Mouse (Mus musculus): ENCODE data around the gene Wdr89. TPM values are rescaled to one million over a fixed set of nuclear protein-coding genes. Genes with fewer than 3 reads are reported as not detected.

The Wdr89 gene
- total and polyA plus RNA-seq, 3 experiments: 10.2 to 33.0 (median 27.6) TPM

DNA sequence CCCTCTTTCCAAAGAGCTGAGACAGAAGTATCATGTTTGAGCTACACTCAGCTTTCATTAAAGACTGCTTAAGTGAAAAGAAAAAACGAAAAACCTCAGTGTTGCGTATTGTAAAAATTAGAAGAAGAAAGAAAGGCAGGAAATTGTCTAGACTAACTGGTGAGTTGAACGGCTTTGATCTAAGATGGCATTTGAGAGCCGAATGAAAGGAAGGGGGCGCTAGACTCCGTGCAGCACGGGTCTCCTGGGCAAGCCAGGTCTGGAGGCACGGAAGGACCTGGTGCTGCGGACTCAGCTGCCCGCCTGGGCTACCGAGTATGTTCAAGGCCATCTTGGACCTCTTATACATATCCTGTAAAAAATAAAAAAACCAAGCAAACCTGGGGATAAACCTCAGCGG is 21.1 kb downstream of the Wdr89 start:
- TF ChIP-seq CHD1 (IDR thresholded peaks at IDR 0.05; ENCODE audit: low read depth, low read length) (no peak), ETS1 (conservative IDR thresholded peaks at IDR 0.05; ENCODE audit: low read depth, low read length) (no peak), CTCF (conservative IDR thresholded peaks at IDR 0.05 in 1 of 2, IDR thresholded peaks at IDR 0.05 in 1 of 2; ENCODE audit: low read depth in 2 of 2, low read length in 2 of 2) (peak in 1 of 2 experiments; percentile 21; a peak in 1 of 4 replicates), USF2 (conservative IDR thresholded peaks at IDR 0.05; ENCODE audit: low read depth, low read length) (no peak), MYC (IDR thresholded peaks at IDR 0.05; ENCODE audit: low read depth, low read length) (no peak), MXI1 (IDR thresholded peaks at IDR 0.05; ENCODE audit: low read depth, low read length) (no peak), ZNF384 (IDR thresholded peaks at IDR 0.05; ENCODE audit: low read depth, low read length) (no peak)
- no peak overlapping the region for H3K4me3 ChIP-seq (replicated peaks in 1 of 3; ENCODE audit: low read depth in 2 of 3, low read length in 2 of 3, poor library complexity in 1 of 3)
- in situ Hi-C loops (cut with MboI; ENCODE audit: low pct_ligation_motif_present, low pct_unique_long_range_greater_than_20kb, low sequenced_read_pairs) (no loop called here), dilution Hi-C loops (cut with MboI; ENCODE audit: extremely low pct_ligation_motif_present, extremely low pct_unique_long_range_greater_than_20kb, low sequenced_read_pairs) (no loop called here)
- no peak for DNase-seq (ENCODE audit: extremely low read depth)
- H3K9ac ChIP-seq (ENCODE audit: insufficient read depth, low read depth): no peak overlapping the region
- H3K4me1 ChIP-seq (ENCODE audit: control insufficient read depth in 1 of 2, insufficient read depth in 2 of 2): peaks cover 0 to 4% of the 10 kb centered on the region in 2 experiments; a peak in 1 of 4 replicates
- H3K9me3 ChIP-seq (replicated peaks; ENCODE audit: low read length): no peaks in the 10 kb centered on the region
- H3K27ac ChIP-seq (ENCODE audit: insufficient read depth, low read depth): no peak overlapping the region
- H3K36me3 ChIP-seq (replicated peaks in 1 of 2; ENCODE audit: control insufficient read depth in 1 of 2, insufficient read depth in 1 of 2, low read length in 1 of 2): peaks cover 0 to 48% of the 10 kb centered on the region in 2 experiments
- no peak overlapping the region for H3K4me2 ChIP-seq (ENCODE audit: insufficient read depth, low read depth, poor library complexity, severe bottlenecking)
- no peaks in the 10 kb centered on the region for H3K79me2 ChIP-seq (replicated peaks; ENCODE audit: control insufficient read depth, extremely low read depth, insufficient read depth, poor library complexity, severe bottlenecking)
- H3K27me3 ChIP-seq (replicated peaks): no peaks in the 10 kb centered on the region

- Histone ChIP-seq H3K27me3 (replicated peaks) (no peaks in the 10 kb centered on the region), H3K4me3 (replicated peaks in 1 of 3; ENCODE audit: low read depth in 2 of 3, low read length in 2 of 3, poor library complexity in 1 of 3) (no peak overlapping the region), H3K36me3 (replicated peaks in 1 of 2; ENCODE audit: control insufficient read depth in 1 of 2, insufficient read depth in 1 of 2, low read length in 1 of 2) (peaks cover 0 to 49% of the 10 kb centered on the region in 2 experiments), H3K4me2 (ENCODE audit: insufficient read depth, low read depth, poor library complexity, severe bottlenecking) (no peak overlapping the region), H3K9me3 (replicated peaks; ENCODE audit: low read length) (no peaks in the 10 kb centered on the region), H3K79me2 (replicated peaks; ENCODE audit: control insufficient read depth, extremely low read depth, insufficient read depth, poor library complexity, severe bottlenecking) (no peaks in the 10 kb centered on the region), H3K9ac (ENCODE audit: insufficient read depth, low read depth) (no peak overlapping the region), H3K27ac (ENCODE audit: insufficient read depth, low read depth) (no peak overlapping the region), H3K4me1 (ENCODE audit: control insufficient read depth in 1 of 2, insufficient read depth in 2 of 2) (peaks cover 0 to 4% of the 10 kb centered on the region in 2 experiments; a peak in 1 of 4 replicates)
- TF ChIP-seq NRF1 (IDR thresholded peaks at IDR 0.05; ENCODE audit: low read depth, low read length) (no peak), RAD21 (IDR thresholded peaks at IDR 0.05; ENCODE audit: low read depth, low read length) (peak; percentile 14), CTCF (conservative IDR thresholded peaks at IDR 0.05 in 1 of 2, IDR thresholded peaks at IDR 0.05 in 1 of 2; ENCODE audit: low read depth in 2 of 2, low read length in 2 of 2) (peak in 1 of 2 experiments; percentile 24; a peak in 1 of 4 replicates)
- dilution Hi-C loops (cut with MboI; ENCODE audit: extremely low pct_ligation_motif_present, extremely low pct_unique_long_range_greater_than_20kb, low sequenced_read_pairs): no loop called here
- in situ Hi-C loops (cut with MboI; ENCODE audit: low pct_ligation_motif_present, low pct_unique_long_range_greater_than_20kb, low sequenced_read_pairs): no loop called here
- DNase-seq (ENCODE audit: extremely low read depth): no peak
Measured at GRCm38 (mm10) chr12:75647663-75648062, 21.7 kb downstream of the Wdr89 start.

DNA sequence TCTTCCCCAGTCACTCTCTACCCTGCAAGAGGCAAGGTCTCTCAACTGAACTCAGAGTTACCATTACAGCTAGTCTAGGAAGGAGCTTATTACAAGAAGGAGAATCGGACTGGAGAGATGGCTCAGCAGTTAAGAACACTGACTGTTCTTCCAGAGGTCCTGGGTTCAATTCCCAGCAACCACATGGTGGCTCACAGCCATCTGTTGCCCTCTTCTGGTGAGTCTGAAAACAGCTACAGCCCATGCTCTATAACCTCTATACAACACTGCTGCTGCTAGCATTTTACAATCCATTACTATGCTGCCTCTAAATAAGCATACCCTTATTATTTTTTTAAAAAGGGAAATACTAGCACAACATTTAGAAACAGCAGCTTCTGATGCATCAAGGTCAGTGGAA is 23.6 kb downstream of the Wdr89 start:
- DNase-seq (ENCODE audit: extremely low read depth): no peak
- dilution Hi-C loops (cut with MboI; ENCODE audit: extremely low pct_ligation_motif_present, extremely low pct_unique_long_range_greater_than_20kb, low sequenced_read_pairs) (no loop called here), in situ Hi-C loops (cut with MboI; ENCODE audit: low pct_ligation_motif_present, low pct_unique_long_range_greater_than_20kb, low sequenced_read_pairs) (no loop called here)
- Histone ChIP-seq H3K9ac (ENCODE audit: insufficient read depth, low read depth) (no peak overlapping the region), H3K36me3 (replicated peaks in 1 of 2; ENCODE audit: control insufficient read depth in 1 of 2, insufficient read depth in 1 of 2, low read length in 1 of 2) (peaks cover 0 to 46% of the 10 kb centered on the region in 2 experiments), H3K4me2 (ENCODE audit: insufficient read depth, low read depth, poor library complexity, severe bottlenecking) (no peak overlapping the region), H3K79me2 (replicated peaks; ENCODE audit: control insufficient read depth, extremely low read depth, insufficient read depth, poor library complexity, severe bottlenecking) (no peaks in the 10 kb centered on the region), H3K27ac (ENCODE audit: insufficient read depth, low read depth) (no peak overlapping the region), H3K27me3 (replicated peaks) (no peaks in the 10 kb centered on the region), H3K9me3 (replicated peaks; ENCODE audit: low read length) (no peaks in the 10 kb centered on the region), H3K4me1 (ENCODE audit: control insufficient read depth in 1 of 2, insufficient read depth in 2 of 2) (peaks cover 0 to 4% of the 10 kb centered on the region in 2 experiments; a peak in 1 of 4 replicates), H3K4me3 (replicated peaks in 1 of 3; ENCODE audit: low read depth in 2 of 3, low read length in 2 of 3, poor library complexity in 1 of 3) (no peak overlapping the region)
- peak; percentile 43 for TF ChIP-seq SMC3 (IDR thresholded peaks at IDR 0.05; ENCODE audit: low read depth, low read length)
- peak; percentile 40; the same call in 1 of the 2 replicates for TF ChIP-seq MAX (IDR thresholded peaks at IDR 0.05; ENCODE audit: low read length)
- 0 out of 2 replicates have a peak, but pooled peaks have one; percentile 39 for TF ChIP-seq MYC (IDR thresholded peaks at IDR 0.05; ENCODE audit: low read depth, low read length)
- peak; percentile 17 to 57; a peak in 2 of 4 replicates for TF ChIP-seq CTCF (conservative IDR thresholded peaks at IDR 0.05 in 1 of 2, IDR thresholded peaks at IDR 0.05 in 1 of 2; ENCODE audit: low read depth in 2 of 2, low read length in 2 of 2)
- TF ChIP-seq RAD21 (IDR thresholded peaks at IDR 0.05; ENCODE audit: low read depth, low read length): peak; percentile 52
- no peak for TF ChIP-seq ZKSCAN1 (IDR thresholded peaks at IDR 0.05; ENCODE audit: borderline replicate concordance, low read depth, low read length)
- TF ChIP-seq TBP (conservative IDR thresholded peaks at IDR 0.05; ENCODE audit: low read depth, low read length): 0 out of 2 replicates have a peak, but pooled peaks have one; percentile 25
- no peak for TF ChIP-seq JUN (IDR thresholded peaks at IDR 0.05; ENCODE audit: insufficient read depth, low read depth, low read length)

Data from CH12.LX (cell line).